Mouse (Mus musculus): ENCODE data around the gene Fgf12. TPM values are rescaled to one million over a fixed set of nuclear protein-coding genes. Genes with fewer than 3 reads are reported as not detected.

Fgf12 gene
- polyA plus RNA-seq, 1 experiment from 2014 or later: 4.4 TPM

MicroRNA genes within 50 kb of the gene (microRNA counts, 519-probe panel; counts per million panel counts)
- microRNA mmu-miR-690: 1,875 counts per million, percentile 17 among the panel's probes with 10 or more counts

Small RNAs within 50 kb of the gene (microRNA-seq; reads per million reads assigned to microRNA genes)
- not detected for gene Mir690

Other genes starting within 250 kb of the Fgf12 start
- 8.4 and 8.7 TPM in 2 replicates for gene Mb21d2, start 176.6 kb upstream of the Fgf12 start, polyA plus RNA-seq (2014; fragmentation: Nextera tagmentation; extraction: Ambion mirVana)